Mouse (Mus musculus): ENCODE measurements at regions not wholly inside any gene's neighbourhood (a gene's known extent, or its start where the extent isn't known, plus 50 kb on each side); places are given as distances from the start of the nearest gene placed in this dataset.

DNA sequence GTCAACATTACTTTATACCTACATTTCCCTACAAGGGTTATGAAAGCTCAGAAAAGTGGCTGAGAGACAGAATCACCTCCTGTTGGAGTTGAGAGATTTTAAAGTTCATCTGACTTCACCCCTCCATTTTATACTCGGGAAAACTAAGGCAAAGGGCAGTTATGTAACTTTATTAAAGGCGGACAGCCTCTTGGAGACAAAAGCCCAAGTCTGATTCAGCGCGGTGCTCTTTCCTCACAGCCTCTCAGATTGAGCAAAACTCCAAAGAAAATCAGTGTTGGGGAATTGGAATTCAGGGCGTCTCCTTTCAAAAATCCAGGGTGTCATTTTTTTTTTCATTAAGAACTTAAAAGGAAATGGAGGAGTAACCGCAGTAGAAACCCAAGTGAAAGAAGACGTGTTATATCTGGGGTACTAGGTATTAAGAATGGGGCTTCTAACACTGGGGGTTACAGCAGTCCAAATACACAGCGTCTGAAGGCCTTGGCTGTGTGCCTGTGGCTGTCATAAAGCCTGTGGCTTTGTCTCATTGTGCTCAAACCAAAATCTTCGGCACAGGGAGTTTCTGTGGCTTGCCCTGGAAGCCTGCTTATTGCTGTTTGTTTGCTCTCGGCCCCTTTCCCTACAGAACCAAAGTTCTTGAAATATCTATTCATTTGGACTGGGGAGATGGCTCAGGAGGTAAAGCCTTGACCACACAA lies 137.7 kb upstream of the Mkln1 start:
- no peak for TF ChIP-seq CTCF (IDR thresholded peaks at IDR 0.05; ENCODE audit: extremely low read depth, insufficient read depth, low read length)
- TF ChIP-seq POLR2A (IDR thresholded peaks at IDR 0.05; ENCODE audit: extremely low read depth, insufficient read depth, low read length) = no peak

Data from cortical plate, adult 2 months (tissue).